Mouse (Mus musculus) kidney, postnatal 0 days (tissue): Measurements from ENCODE around the gene Zfp54. TPM values are rescaled to one million over a fixed set of nuclear protein-coding genes. Genes with fewer than 3 reads are reported as not detected.
"Not testable (repeated sequence)": the region's sequence is repeated elsewhere in the genome, so short reads cannot be mapped to it uniquely, and the experiment has no call there.

Source experiments
- ATAC-seq: fragments of 200-750 bp; cut with Nextera tagmentation; replicated peaks from 2 replicates; pipeline ENCODE4 v1.8.0; 2017; ENCODE audit warnings: low read depth, moderate number of reproducible peaks, moderate TSS enrichment, moderate library complexity; ENCODE audit not compliant: low FRiP score
- DNase-seq: peaks from one replicate; pipeline ENCODE4 v3.0.0-alpha.2; 2016; ENCODE audit warnings: low spot score
- H3K27ac ChIP-seq: fragments of 300-500 bp; sonication (generic); 2 replicates; pipeline ENCODE4 v1.5.1; 2014; ENCODE audit warnings: mild to moderate bottlenecking
- H3K27me3 ChIP-seq: fragments of 300-500 bp; sonication (generic); 2 replicates; pipeline ENCODE4 v1.6.1; 2014; ENCODE audit warnings: low read length, mixed read lengths; ENCODE audit not compliant: insufficient read depth
- H3K36me3 ChIP-seq: fragments of 300-500 bp; sonication (generic); 2 replicates; pipeline ENCODE4 v1.6.1; 2014; ENCODE audit warnings: low read length, mixed read lengths; ENCODE audit not compliant: insufficient read depth
- H3K4me1 ChIP-seq: fragments of 300-500 bp; sonication (generic); replicated peaks from 2 replicates; pipeline ENCODE4 v1.6.1; 2014; ENCODE audit warnings: antibody characterized with exemption, low read length, mixed read lengths; ENCODE audit not compliant: insufficient read depth
- H3K4me2 ChIP-seq: fragments of 300-500 bp; sonication (generic); 2 replicates; pipeline ENCODE4 v1.6.1; 2014; ENCODE audit warnings: mild to moderate bottlenecking, low read length, moderate library complexity, mixed read lengths
- H3K4me3 ChIP-seq: fragments of 300-500 bp; sonication (generic); replicated peaks from 2 replicates; pipeline ENCODE4 v1.5.1; 2014; ENCODE audit warnings: low read depth, low read length
- H3K9ac ChIP-seq: fragments of 300-500 bp; sonication (generic); 2 replicates; pipeline ENCODE4 v1.6.1; 2014; ENCODE audit warnings: low read depth, low read length
- H3K9me3 ChIP-seq: fragments of 300-500 bp; sonication (generic); replicated peaks from 2 replicates; pipeline ENCODE4 v1.6.1; 2016; ENCODE audit warnings: low read length, inconsistent platforms, mixed read lengths
- CTCF ChIP-seq: IDR thresholded peaks from 2 replicates; pipeline ENCODE4 v1.5.1; 2016; ENCODE audit warnings: antibody characterized with exemption, low read depth, mild to moderate bottlenecking, moderate library complexity
- WGBS: fragments of 180-500 bp; shearing (Covaris S2); extraction: QIAGEN DNeasy Blood & Tissue Kit; methylation state at CpG from one replicate; pipeline ENCODE4 v1.1.7; 2014; 5-methylcytosine and 5-hydroxymethylcytosine counted together
- polyA plus RNA-seq: library from polyadenylated mRNA; unstranded; fragments of >200 nt; fragmentation: Nextera tagmentation; extraction: Ambion mirVana; gene quantifications from 2 replicates; pipeline ENCODE4 v1.2.1, GENCODE M21; 2015

The Zfp54 gene
- 6.6 and 6.8 TPM in 2 replicates for polyA plus RNA-seq

GRCm38 (mm10) chr17:21422664-21423599 lies at the start of gene Zfp54:
Gene Zfp54 (plus strand): TSS chr17:21423227.
- H3K9me3 ChIP-seq: no peaks in the 10 kb centered on the region

DNA sequence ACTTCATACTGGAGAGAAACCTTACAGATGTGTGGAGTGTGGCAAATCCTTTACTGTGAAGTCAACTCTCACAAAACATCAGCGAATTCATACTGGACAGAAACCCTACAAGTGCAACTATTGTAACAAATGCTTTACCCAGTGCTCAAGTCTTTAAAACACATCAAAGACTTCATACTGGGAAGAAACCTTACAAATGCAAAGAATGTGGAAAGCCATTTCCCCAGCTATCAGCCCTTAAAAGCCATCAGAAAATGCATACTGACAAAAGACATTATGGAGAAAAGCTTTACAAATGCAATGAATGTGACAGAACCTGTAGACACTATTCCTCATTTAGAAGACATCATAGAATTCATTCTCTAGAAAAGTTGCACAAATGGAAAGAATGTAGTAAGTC lies 47.7 kb upstream of the Zfp54 start:
- no peak overlapping the region for H3K9ac ChIP-seq
- H3K27me3 ChIP-seq: no peaks in the 10 kb centered on the region
- H3K36me3 ChIP-seq: no peaks in the 10 kb centered on the region
- H3K4me2 ChIP-seq: no peak overlapping the region
- no peak for DNase-seq
- no peaks in the 10 kb centered on the region for H3K9me3 ChIP-seq
- no peak overlapping the region for H3K27ac ChIP-seq
- ATAC-seq: no peak
- no peaks in the 10 kb centered on the region for H3K4me1 ChIP-seq
- no peak for TF ChIP-seq CTCF
- 63% methylated on average over 1 of the region's 1 CpGs for WGBS
- H3K4me3 ChIP-seq: no peak overlapping the region

More at GRCm38 (mm10) chr17:21422664-21423599, at the start of gene Zfp54:
- ATAC-seq (peak; percentile 100), DNase-seq (peak; percentile 81)
- H3K4me2 ChIP-seq: peak within 1 kb of the TSS; percentile 87
- H3K27ac ChIP-seq: peak within 1 kb of the TSS; percentile 77
- peak; percentile 91 for TF ChIP-seq CTCF
- peak within 1 kb of the TSS; percentile 31; the same call in 1 of the 2 replicates for H3K9ac ChIP-seq
- H3K4me1 ChIP-seq: no peaks in the 10 kb centered on the region
- peak within 1 kb of the TSS; percentile 50 for H3K4me3 ChIP-seq
- WGBS: under 1% methylated on average over 22 of the region's 22 CpGs
- no peaks in the 10 kb centered on the region for H3K27me3 ChIP-seq
- H3K36me3 ChIP-seq: no peaks in the 10 kb centered on the region

DNA sequence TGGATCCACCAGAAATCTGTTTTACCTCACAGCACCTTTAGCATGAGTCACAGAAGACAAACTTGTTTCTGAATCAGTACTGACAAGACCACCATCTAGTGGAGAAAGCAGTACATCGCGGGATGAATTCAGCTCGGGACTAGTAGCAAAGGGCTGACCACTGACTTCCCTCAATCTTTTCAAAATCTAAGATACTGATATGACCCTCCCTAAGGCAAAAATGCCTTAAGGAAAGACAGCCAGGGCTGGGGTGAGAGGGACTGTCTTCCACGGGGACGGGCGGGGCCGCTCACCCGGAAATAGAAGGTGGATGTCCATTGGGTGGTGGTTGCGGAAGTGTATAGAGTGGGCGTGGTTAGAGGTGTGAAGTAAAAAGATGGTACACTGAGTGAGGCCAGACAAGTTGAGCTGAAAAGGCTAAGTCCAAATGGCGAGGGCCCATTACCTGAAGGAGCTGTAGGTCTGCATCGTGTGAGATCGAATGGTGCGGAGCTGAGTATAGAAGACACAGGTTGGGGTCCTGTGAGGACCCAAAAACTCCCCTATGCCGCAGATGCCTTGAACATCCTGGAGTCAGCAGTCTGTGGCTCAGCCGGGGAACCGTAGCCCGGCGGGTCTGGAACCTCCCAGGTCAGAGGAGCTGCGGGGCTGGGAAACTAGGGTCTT lies 39.5 kb upstream of the Zfp54 start, which contains the start of gene Zfp677:
Gene Zfp677 (plus strand): TSS at position 358 of the 666 bp plus-strand sequence.
- ATAC-seq (peak; percentile 99), DNase-seq (peak; percentile 88)
- Histone ChIP-seq H3K36me3 (no peaks in the 10 kb centered on the region), H3K9ac (peak within 1 kb of the TSS; percentile 60), H3K27me3 (no peaks in the 10 kb centered on the region), H3K4me3 (peak within 1 kb of the TSS; percentile 41), H3K9me3 (no peaks in the 10 kb centered on the region), H3K27ac (0 out of 2 replicates have a peak within 1 kb of the TSS, but pooled peaks have one; percentile 50), H3K4me2 (peak within 1 kb of the TSS; percentile 88), H3K4me1 (peaks cover 5% of the 10 kb centered on the region)
- WGBS: 3% methylated on average over 20 of the region's 20 CpGs
- TF ChIP-seq CTCF: peak; percentile 77

DNA sequence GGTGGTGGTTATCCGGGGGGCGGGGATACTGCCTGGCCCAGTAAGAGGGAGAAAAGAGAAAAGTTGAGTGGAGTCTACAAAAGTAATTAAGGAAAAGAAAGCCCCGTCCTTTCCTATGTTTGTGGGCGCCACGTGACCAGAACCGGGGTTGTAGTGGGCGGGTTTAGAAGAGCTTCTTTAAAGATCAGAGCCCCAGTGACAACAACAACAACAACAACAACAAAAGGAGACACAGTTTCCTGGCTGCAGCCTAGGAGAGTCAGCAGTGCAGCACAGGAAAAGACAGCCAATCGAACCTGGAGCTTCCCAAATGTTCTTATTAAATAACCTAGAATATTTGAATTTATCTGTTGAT lies 39.0 kb upstream of the Zfp54 start:
- Histone ChIP-seq H3K36me3 (no peaks in the 10 kb centered on the region), H3K27ac (0 out of 2 replicates have a peak overlapping the region, but pooled peaks have one; percentile 50), H3K4me2 (peak overlapping the region; percentile 88), H3K27me3 (no peaks in the 10 kb centered on the region), H3K9me3 (no peaks in the 10 kb centered on the region), H3K4me3 (peak overlapping the region; percentile 41), H3K9ac (peak overlapping the region; percentile 60), H3K4me1 (peaks cover 5% of the 10 kb centered on the region)
- WGBS: 17% methylated on average over 8 of the region's 8 CpGs
- ATAC-seq: no peak; the same call in 1 of the 2 replicates
- DNase-seq: peak; percentile 41
- TF ChIP-seq CTCF: no peak

GRCm38 (mm10) chr17:21438806-21439400 lies 15.9 kb downstream of the Zfp54 start:
- ATAC-seq, H3K9ac ChIP-seq: not testable (repeated sequence)
- 78% methylated on average over 9 of the region's 9 CpGs for WGBS

DNA sequence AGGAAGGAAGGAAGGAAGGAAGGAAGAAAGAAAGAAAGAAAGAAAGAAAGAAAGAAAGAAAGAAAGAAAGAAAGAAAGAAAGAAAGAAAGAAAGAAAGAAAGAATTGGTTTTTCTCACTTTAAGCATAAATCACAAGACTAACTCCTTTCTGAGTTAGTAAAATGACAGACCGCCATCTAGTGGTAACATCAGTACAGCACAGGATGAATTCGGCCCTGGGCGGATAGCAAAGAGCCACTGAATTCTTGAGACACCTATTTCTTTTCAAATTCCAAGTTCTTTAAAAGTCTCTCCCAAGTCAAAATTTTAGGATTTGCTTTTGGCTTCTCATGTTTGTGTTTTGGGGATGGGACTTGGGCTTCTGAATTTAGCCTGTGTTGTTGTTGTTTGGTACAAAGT lies 26.6 kb downstream of the Zfp54 start:
- H3K4me2 ChIP-seq: peak overlapping the region; percentile 73
- DNase-seq (peak; percentile 93), ATAC-seq (peak; percentile 72; the same call in 1 of the 2 replicates)

More at GRCm38 (mm10) chr17:21438806-21439400, 15.9 kb downstream of the Zfp54 start:
- not testable (repeated sequence) for DNase-seq, H3K4me1 ChIP-seq, H3K9me3 ChIP-seq, H3K4me2 ChIP-seq, H3K27me3 ChIP-seq, H3K27ac ChIP-seq, H3K36me3 ChIP-seq, H3K4me3 ChIP-seq

More for the DNA sequence above, 26.6 kb downstream of the Zfp54 start:
- H3K27me3 ChIP-seq: no peaks in the 10 kb centered on the region
- H3K9ac ChIP-seq: peak overlapping the region; percentile 48
- H3K4me3 ChIP-seq: peak overlapping the region; percentile 43
- peaks cover 4% of the 10 kb centered on the region; the same call in 1 of the 2 replicates for H3K36me3 ChIP-seq
- peak; percentile 84 for TF ChIP-seq CTCF
- H3K4me1 ChIP-seq: peaks cover 6% of the 10 kb centered on the region
- WGBS: 1% methylated on average over 3 of the region's 3 CpGs
- H3K9me3 ChIP-seq: no peaks in the 10 kb centered on the region
- H3K27ac ChIP-seq: peak overlapping the region; percentile 91
